Mouse (Mus musculus) cortical plate, adult 2 months (tissue): ENCODE results near the gene 1500009C09Rik.

Experiments used
- CTCF ChIP-seq: fragments of 200-500 bp; IDR thresholded peaks from 2 replicates; pipeline ENCODE4 v1.5.1; 2011; ENCODE audit warnings: mild to moderate bottlenecking, control low read depth, low read length; ENCODE audit not compliant: insufficient read depth; ENCODE audit errors: extremely low read depth
- POLR2A ChIP-seq: fragments of 200-500 bp; IDR thresholded peaks from 2 replicates; pipeline ENCODE4 v1.6.1; 2011; ENCODE audit warnings: mild to moderate bottlenecking, low read length, control low read depth; ENCODE audit not compliant: insufficient read depth; ENCODE audit errors: extremely low read depth

- TF ChIP-seq CTCF (no peak), POLR2A (no peak)
Observed at GRCm38 (mm10) chr15:82218778-82219666, 33.2 kb upstream of the 1500009C09Rik start.
